Mouse (Mus musculus): ENCODE results near the gene Rbbp8nl. TPM values are rescaled to one million over a fixed set of nuclear protein-coding genes. Genes with fewer than 3 reads are reported as not detected.
"Not testable (repeated sequence)": the region's sequence is repeated elsewhere in the genome, so short reads cannot be mapped to it uniquely, and the experiment has no call there.

Rbbp8nl gene
- polyA plus RNA-seq, 1 experiment, result not detected

- Histone ChIP-seq H3K4me3 (ENCODE audit: insufficient read depth, low read length) (no peak overlapping the region), H3K27ac (ENCODE audit: insufficient read depth, low read depth, low read length) (no peak overlapping the region), H3K4me1 (ENCODE audit: control insufficient read depth, insufficient read depth, low read length) (no peaks in the 10 kb centered on the region)
- TF ChIP-seq POLR2A (IDR thresholded peaks at IDR 0.05; ENCODE audit: borderline replicate concordance, low read depth, low read length), result no peak
- no peak for TF ChIP-seq CTCF (IDR thresholded peaks at IDR 0.05; ENCODE audit: low read depth, low read length)
These were observed 28.8 kb downstream of the Rbbp8nl start for GRCm38 (mm10) chr2:180260610-180261480.

GRCm38 (mm10) chr2:180259826-180260609, 29.7 kb downstream of the Rbbp8nl start:
- H3K27ac ChIP-seq (ENCODE audit: insufficient read depth, low read depth, low read length); H3K4me3 ChIP-seq (ENCODE audit: insufficient read depth, low read length); H3K4me1 ChIP-seq (ENCODE audit: control insufficient read depth, insufficient read depth, low read length): not testable (repeated sequence)

GRCm38 (mm10) chr2:180258951-180259484, 30.7 kb downstream of the Rbbp8nl start:
- not testable (repeated sequence) for H3K4me3 ChIP-seq (ENCODE audit: insufficient read depth, low read length); H3K4me1 ChIP-seq (ENCODE audit: control insufficient read depth, insufficient read depth, low read length); H3K27ac ChIP-seq (ENCODE audit: insufficient read depth, low read depth, low read length)

- TF ChIP-seq CTCF (IDR thresholded peaks at IDR 0.05; ENCODE audit: low read depth, low read length) (no peak), POLR2A (IDR thresholded peaks at IDR 0.05; ENCODE audit: borderline replicate concordance, low read depth, low read length) (no peak)
- peak overlapping the region; percentile 70 for H3K27ac ChIP-seq (ENCODE audit: insufficient read depth, low read depth, low read length)
- H3K4me1 ChIP-seq (ENCODE audit: control insufficient read depth, insufficient read depth, low read length), result peaks cover 5% of the 10 kb centered on the region
- peak overlapping the region; percentile 81 for H3K4me3 ChIP-seq (ENCODE audit: insufficient read depth, low read length)
These were observed 31.5 kb downstream of the Rbbp8nl start for GRCm38 (mm10) chr2:180257963-180258865.

GRCm38 (mm10) chr2:180257001-180257521, 32.6 kb downstream of the Rbbp8nl start, which contains the start of gene Rps21:
Gene Rps21, plus strand, starts transcription at chr2:180257377.
- H3K27ac ChIP-seq (ENCODE audit: insufficient read depth, low read depth, low read length), result peak within 1 kb of the TSS; percentile 70
- peak; percentile 91 for TF ChIP-seq POLR2A (IDR thresholded peaks at IDR 0.05; ENCODE audit: borderline replicate concordance, low read depth, low read length)
- no peak for TF ChIP-seq CTCF (IDR thresholded peaks at IDR 0.05; ENCODE audit: low read depth, low read length)
- H3K4me3 ChIP-seq (ENCODE audit: insufficient read depth, low read length), result peak within 1 kb of the TSS; percentile 81
- peaks cover 5% of the 10 kb centered on the region for H3K4me1 ChIP-seq (ENCODE audit: control insufficient read depth, insufficient read depth, low read length)

GRCm38 (mm10) chr2:180256296-180257000, 33.2 kb downstream of the Rbbp8nl start:
- Histone ChIP-seq H3K4me1 (ENCODE audit: control insufficient read depth, insufficient read depth, low read length) (peaks cover 5% of the 10 kb centered on the region), H3K4me3 (ENCODE audit: insufficient read depth, low read length) (peak overlapping the region; percentile 61), H3K27ac (ENCODE audit: insufficient read depth, low read depth, low read length) (peak overlapping the region; percentile 56)
- TF ChIP-seq CTCF (IDR thresholded peaks at IDR 0.05; ENCODE audit: low read depth, low read length) (no peak), POLR2A (IDR thresholded peaks at IDR 0.05; ENCODE audit: borderline replicate concordance, low read depth, low read length) (no peak)

- no peak for TF ChIP-seq CTCF (IDR thresholded peaks at IDR 0.05; ENCODE audit: low read depth, low read length)
- TF ChIP-seq POLR2A (IDR thresholded peaks at IDR 0.05; ENCODE audit: borderline replicate concordance, low read depth, low read length), result no peak
- Histone ChIP-seq H3K4me3 (ENCODE audit: insufficient read depth, low read length) (peak overlapping the region; percentile 61), H3K27ac (ENCODE audit: insufficient read depth, low read depth, low read length) (peak overlapping the region; percentile 56; the same call in 1 of the 2 replicates), H3K4me1 (ENCODE audit: control insufficient read depth, insufficient read depth, low read length) (peaks cover 5% of the 10 kb centered on the region)
These were observed 34.0 kb downstream of the Rbbp8nl start for GRCm38 (mm10) chr2:180255701-180256100.

- TF ChIP-seq POLR2A (IDR thresholded peaks at IDR 0.05; ENCODE audit: borderline replicate concordance, low read depth, low read length) (no peak), CTCF (IDR thresholded peaks at IDR 0.05; ENCODE audit: low read depth, low read length) (no peak)
- Histone ChIP-seq H3K4me3 (ENCODE audit: insufficient read depth, low read length) (no peak overlapping the region), H3K4me1 (ENCODE audit: control insufficient read depth, insufficient read depth, low read length) (peaks cover 5% of the 10 kb centered on the region), H3K27ac (ENCODE audit: insufficient read depth, low read depth, low read length) (no peak overlapping the region)
These were observed 35.1 kb downstream of the Rbbp8nl start for GRCm38 (mm10) chr2:180254436-180255209.
